Mouse (Mus musculus): ENCODE measurements at regions not wholly inside any gene's neighbourhood (a gene's known extent, or its start where the extent isn't known, plus 50 kb on each side); places are given as distances from the start of the nearest gene placed in this dataset.

- Histone ChIP-seq H3K4me3 (no peak overlapping the region), H3K27ac (no peak overlapping the region), H3K27me3 (peaks cover 13% of the 10 kb centered on the region), H3K36me3 (no peaks in the 10 kb centered on the region), H3K4me1 (replicated peaks) (no peaks in the 10 kb centered on the region), H3K9me3 (no peaks in the 10 kb centered on the region), H3K4me2 (no peak overlapping the region), H3K9ac (no peak overlapping the region)
- 62% methylated on average over 7 of the region's 7 CpGs for WGBS
- ATAC-seq (ENCODE audit: low FRiP score) = no peak
Measured at GRCm38 (mm10) chr7:128834894-128835293, 90.2 kb downstream of the Sec23ip start.

- 84% methylated on average over 6 of the region's 6 CpGs for WGBS
- no peaks in the 10 kb centered on the region for H3K4me1 ChIP-seq (replicated peaks)
Measured at GRCm38 (mm10) chr7:128836435-128836834, 91.7 kb downstream of the Sec23ip start.

GRCm38 (mm10) chr7:128842561-128842960, 97.8 kb downstream of the Sec23ip start:
- H3K9ac ChIP-seq = no peak overlapping the region
- no peaks in the 10 kb centered on the region for H3K9me3 ChIP-seq
- ATAC-seq (ENCODE audit: low FRiP score) = no peak
- 92% methylated on average over 10 of the region's 10 CpGs for WGBS
- no peaks in the 10 kb centered on the region for H3K27me3 ChIP-seq
- no peak overlapping the region for H3K4me2 ChIP-seq
- H3K36me3 ChIP-seq = no peaks in the 10 kb centered on the region
- H3K27ac ChIP-seq = no peak overlapping the region
- H3K4me3 ChIP-seq = no peak overlapping the region
- H3K4me1 ChIP-seq (replicated peaks) = no peaks in the 10 kb centered on the region

More at GRCm38 (mm10) chr7:128836435-128836834, 91.7 kb downstream of the Sec23ip start:
- H3K9me3 ChIP-seq = no peaks in the 10 kb centered on the region
- H3K36me3 ChIP-seq = no peaks in the 10 kb centered on the region
- peaks cover 13% of the 10 kb centered on the region for H3K27me3 ChIP-seq
- H3K27ac ChIP-seq = no peak overlapping the region
- H3K4me3 ChIP-seq = no peak overlapping the region
- no peak for ATAC-seq (ENCODE audit: low FRiP score)
- H3K4me2 ChIP-seq = no peak overlapping the region
- H3K9ac ChIP-seq = no peak overlapping the region

- H3K9ac ChIP-seq = no peak overlapping the region
- no peak overlapping the region for H3K4me2 ChIP-seq
- no peaks in the 10 kb centered on the region for H3K36me3 ChIP-seq
- no peaks in the 10 kb centered on the region for H3K27me3 ChIP-seq
- ATAC-seq (ENCODE audit: low FRiP score) = no peak
- WGBS = 75% methylated on average over 9 of the region's 9 CpGs
- no peaks in the 10 kb centered on the region for H3K9me3 ChIP-seq
- no peak overlapping the region for H3K27ac ChIP-seq
- no peak overlapping the region for H3K4me3 ChIP-seq
- no peaks in the 10 kb centered on the region for H3K4me1 ChIP-seq (replicated peaks)
Measured at GRCm38 (mm10) chr7:128843576-128843975, 98.8 kb downstream of the Sec23ip start.

GRCm38 (mm10) chr7:128849261-128849660, 104.5 kb downstream of the Sec23ip start:
- Histone ChIP-seq H3K9ac (no peak overlapping the region), H3K9me3 (no peaks in the 10 kb centered on the region), H3K27me3 (no peaks in the 10 kb centered on the region), H3K36me3 (no peaks in the 10 kb centered on the region), H3K4me3 (no peak overlapping the region), H3K27ac (no peak overlapping the region), H3K4me1 (replicated peaks) (peaks cover 7% of the 10 kb centered on the region; the same call in 1 of the 2 replicates), H3K4me2 (no peak overlapping the region)
- no peak for ATAC-seq (ENCODE audit: low FRiP score)
- 10% methylated on average over 3 of the region's 3 CpGs for WGBS

GRCm38 (mm10) chr7:128854193-128854592, 109.5 kb downstream of the Sec23ip start:
- H3K27me3 ChIP-seq = no peaks in the 10 kb centered on the region; the same call in 1 of the 2 replicates

GRCm38 (mm10) chr7:128854690-128855343, 110.1 kb downstream of the Sec23ip start:
- no peak for ATAC-seq (ENCODE audit: low FRiP score)
- no peak overlapping the region for H3K9ac ChIP-seq
- no peak overlapping the region for H3K4me3 ChIP-seq
- 72% methylated on average over 18 of the region's 18 CpGs for WGBS
- H3K9me3 ChIP-seq = no peaks in the 10 kb centered on the region; the same call in 1 of the 2 replicates
- no peak overlapping the region for H3K4me2 ChIP-seq
- no peaks in the 10 kb centered on the region for H3K36me3 ChIP-seq
- no peaks in the 10 kb centered on the region for H3K4me1 ChIP-seq (replicated peaks)
- H3K27ac ChIP-seq = no peak overlapping the region
- H3K27me3 ChIP-seq = no peaks in the 10 kb centered on the region; the same call in 1 of the 2 replicates

More at GRCm38 (mm10) chr7:128854193-128854592, 109.5 kb downstream of the Sec23ip start:
- Histone ChIP-seq H3K4me2 (no peak overlapping the region), H3K36me3 (no peaks in the 10 kb centered on the region), H3K9ac (no peak overlapping the region), H3K4me1 (replicated peaks) (peaks cover 3% of the 10 kb centered on the region; the same call in 1 of the 2 replicates), H3K9me3 (no peaks in the 10 kb centered on the region; the same call in 1 of the 2 replicates), H3K4me3 (no peak overlapping the region), H3K27ac (no peak overlapping the region)
- 77% methylated on average over 4 of the region's 4 CpGs for WGBS
- ATAC-seq (ENCODE audit: low FRiP score) = no peak

GRCm38 (mm10) chr7:128860141-128860540, 115.4 kb downstream of the Sec23ip start:
- Histone ChIP-seq H3K36me3 (no peaks in the 10 kb centered on the region), H3K9me3 (no peaks in the 10 kb centered on the region), H3K9ac (no peak overlapping the region), H3K27me3 (no peaks in the 10 kb centered on the region; the same call in 1 of the 2 replicates), H3K4me1 (replicated peaks) (no peaks in the 10 kb centered on the region), H3K27ac (no peak overlapping the region), H3K4me2 (no peak overlapping the region), H3K4me3 (no peak overlapping the region)
- no peak for ATAC-seq (ENCODE audit: low FRiP score)
- WGBS = 1% methylated on average over 3 of the region's 3 CpGs

- no peak for ATAC-seq (ENCODE audit: low FRiP score)
- Histone ChIP-seq H3K36me3 (no peaks in the 10 kb centered on the region), H3K9me3 (no peaks in the 10 kb centered on the region), H3K4me3 (no peak overlapping the region), H3K4me2 (no peak overlapping the region), H3K27me3 (no peaks in the 10 kb centered on the region; the same call in 1 of the 2 replicates), H3K27ac (no peak overlapping the region), H3K9ac (no peak overlapping the region), H3K4me1 (replicated peaks) (no peaks in the 10 kb centered on the region)
- WGBS = 59% methylated on average over 4 of the region's 4 CpGs
Measured at GRCm38 (mm10) chr7:128860709-128861108, 116.0 kb downstream of the Sec23ip start.

- Histone ChIP-seq H3K4me3 (no peak overlapping the region), H3K27me3 (no peaks in the 10 kb centered on the region; the same call in 1 of the 2 replicates), H3K4me1 (replicated peaks) (no peaks in the 10 kb centered on the region), H3K4me2 (no peak overlapping the region), H3K9ac (no peak overlapping the region), H3K36me3 (no peaks in the 10 kb centered on the region), H3K27ac (no peak overlapping the region), H3K9me3 (no peaks in the 10 kb centered on the region)
- no peak for ATAC-seq (ENCODE audit: low FRiP score)
- WGBS = 91% methylated on average over 8 of the region's 8 CpGs
Measured at GRCm38 (mm10) chr7:128861376-128861775, 116.6 kb downstream of the Sec23ip start.

GRCm38 (mm10) chr7:128868799-128869198, 124.1 kb downstream of the Sec23ip start:
- Histone ChIP-seq H3K4me3 (no peak overlapping the region), H3K27me3 (no peaks in the 10 kb centered on the region), H3K4me2 (no peak overlapping the region), H3K27ac (no peak overlapping the region), H3K4me1 (replicated peaks) (no peaks in the 10 kb centered on the region), H3K36me3 (no peaks in the 10 kb centered on the region), H3K9me3 (no peaks in the 10 kb centered on the region), H3K9ac (no peak overlapping the region)
- 91% methylated on average over 2 of the region's 2 CpGs for WGBS
- ATAC-seq (ENCODE audit: low FRiP score) = no peak

GRCm38 (mm10) chr7:128884015-128884414, 139.3 kb downstream of the Sec23ip start:
- Histone ChIP-seq H3K4me2 (no peak overlapping the region), H3K4me3 (no peak overlapping the region), H3K9me3 (no peaks in the 10 kb centered on the region), H3K36me3 (no peaks in the 10 kb centered on the region), H3K4me1 (replicated peaks) (no peaks in the 10 kb centered on the region), H3K27ac (no peak overlapping the region), H3K27me3 (no peaks in the 10 kb centered on the region), H3K9ac (no peak overlapping the region)
- 71% methylated on average over 3 of the region's 3 CpGs for WGBS
- no peak for ATAC-seq (ENCODE audit: low FRiP score)

- Histone ChIP-seq H3K9ac (no peak overlapping the region), H3K27me3 (no peaks in the 10 kb centered on the region), H3K36me3 (no peaks in the 10 kb centered on the region), H3K9me3 (no peaks in the 10 kb centered on the region), H3K27ac (no peak overlapping the region), H3K4me2 (no peak overlapping the region), H3K4me3 (no peak overlapping the region), H3K4me1 (replicated peaks) (no peaks in the 10 kb centered on the region)
- no peak for ATAC-seq (ENCODE audit: low FRiP score)
- 31% methylated on average over 4 of the region's 4 CpGs for WGBS
Measured at GRCm38 (mm10) chr7:128885551-128885950, 140.8 kb downstream of the Sec23ip start.
